Mouse (Mus musculus): ENCODE data around the gene Aoah. TPM values are rescaled to one million over a fixed set of nuclear protein-coding genes. Genes with fewer than 3 reads are reported as not detected.

Aoah gene
- polyA plus RNA-seq, 1 experiment from 2014 or later = 1.1 TPM

- H3K9ac ChIP-seq = no peak overlapping the region
- ATAC-seq = no peak
- H3K36me3 ChIP-seq = no peaks in the 10 kb centered on the region
- H3K4me1 ChIP-seq = no peaks in the 10 kb centered on the region
- no peak overlapping the region for H3K4me2 ChIP-seq
- no peaks in the 10 kb centered on the region for H3K27me3 ChIP-seq (replicated peaks)
- no peak overlapping the region for H3K27ac ChIP-seq
- WGBS (ENCODE audit: insufficient replicate concordance) = 61% methylated on average over 2 of the region's 2 CpGs
- no peak overlapping the region for H3K4me3 ChIP-seq
- H3K9me3 ChIP-seq (replicated peaks) = no peaks in the 10 kb centered on the region
These were observed 26.9 kb downstream of the Aoah start for GRCm38 (mm10) chr13:20820712-20821328.

- Histone ChIP-seq H3K4me1 (no peaks in the 10 kb centered on the region), H3K9me3 (replicated peaks) (no peaks in the 10 kb centered on the region), H3K27ac (no peak overlapping the region), H3K9ac (no peak overlapping the region), H3K4me3 (no peak overlapping the region), H3K36me3 (no peaks in the 10 kb centered on the region), H3K4me2 (no peak overlapping the region), H3K27me3 (replicated peaks) (no peaks in the 10 kb centered on the region)
- no peak for ATAC-seq
- 66% methylated on average over 2 of the region's 2 CpGs for WGBS (ENCODE audit: insufficient replicate concordance)
These were observed 34.8 kb downstream of the Aoah start for GRCm38 (mm10) chr13:20828728-20829127.

GRCm38 (mm10) chr13:20829181-20829900 is 35.4 kb downstream of the Aoah start:
- H3K9me3 ChIP-seq (replicated peaks) = no peaks in the 10 kb centered on the region
- H3K4me2 ChIP-seq = no peak overlapping the region
- H3K4me3 ChIP-seq = no peak overlapping the region
- H3K36me3 ChIP-seq = no peaks in the 10 kb centered on the region
- ATAC-seq = no peak
- H3K27me3 ChIP-seq (replicated peaks) = no peaks in the 10 kb centered on the region
- no peaks in the 10 kb centered on the region for H3K4me1 ChIP-seq
- H3K27ac ChIP-seq = no peak overlapping the region
- WGBS (ENCODE audit: insufficient replicate concordance) = 73% methylated on average over 9 of the region's 9 CpGs
- no peak overlapping the region for H3K9ac ChIP-seq

GRCm38 (mm10) chr13:20855893-20856292 is 62.0 kb downstream of the Aoah start:
- H3K9me3 ChIP-seq (replicated peaks) = no peaks in the 10 kb centered on the region
- H3K27ac ChIP-seq = no peak overlapping the region
- ATAC-seq = no peak
- no peak overlapping the region for H3K9ac ChIP-seq
- no peak overlapping the region for H3K4me2 ChIP-seq
- H3K36me3 ChIP-seq = no peaks in the 10 kb centered on the region
- WGBS (ENCODE audit: insufficient replicate concordance) = 43% methylated on average over 3 of the region's 3 CpGs
- H3K4me3 ChIP-seq = no peak overlapping the region
- H3K27me3 ChIP-seq (replicated peaks) = no peaks in the 10 kb centered on the region
- H3K4me1 ChIP-seq = no peaks in the 10 kb centered on the region

- 33% methylated on average over 1 of the region's 1 CpGs for WGBS (ENCODE audit: insufficient replicate concordance)
- Histone ChIP-seq H3K9me3 (replicated peaks) (no peaks in the 10 kb centered on the region), H3K4me2 (no peak overlapping the region), H3K4me3 (no peak overlapping the region), H3K9ac (no peak overlapping the region), H3K36me3 (no peaks in the 10 kb centered on the region), H3K27ac (no peak overlapping the region), H3K4me1 (no peaks in the 10 kb centered on the region), H3K27me3 (replicated peaks) (no peaks in the 10 kb centered on the region)
- ATAC-seq = no peak
These were observed 105.5 kb downstream of the Aoah start for GRCm38 (mm10) chr13:20899372-20899771.

- Histone ChIP-seq H3K4me2 (no peak overlapping the region), H3K27me3 (replicated peaks) (no peaks in the 10 kb centered on the region), H3K9me3 (replicated peaks) (no peaks in the 10 kb centered on the region), H3K9ac (no peak overlapping the region), H3K4me3 (no peak overlapping the region), H3K36me3 (no peaks in the 10 kb centered on the region), H3K27ac (no peak overlapping the region), H3K4me1 (no peaks in the 10 kb centered on the region)
- 54% methylated on average over 8 of the region's 8 CpGs for WGBS (ENCODE audit: insufficient replicate concordance)
- no peak for ATAC-seq
These were observed 106.6 kb downstream of the Aoah start for GRCm38 (mm10) chr13:20900396-20900971.

- H3K9ac ChIP-seq = no peak overlapping the region
- no peaks in the 10 kb centered on the region for H3K27me3 ChIP-seq (replicated peaks)
- no peak overlapping the region for H3K4me2 ChIP-seq
- 17% methylated on average over 2 of the region's 2 CpGs for WGBS (ENCODE audit: insufficient replicate concordance)
- no peaks in the 10 kb centered on the region for H3K9me3 ChIP-seq (replicated peaks)
- no peak overlapping the region for H3K4me3 ChIP-seq
- no peaks in the 10 kb centered on the region for H3K36me3 ChIP-seq
- ATAC-seq = no peak
- no peak overlapping the region for H3K27ac ChIP-seq
- no peaks in the 10 kb centered on the region for H3K4me1 ChIP-seq
These were observed 107.1 kb downstream of the Aoah start for GRCm38 (mm10) chr13:20900972-20901457.

GRCm38 (mm10) chr13:20901634-20902135 is 107.8 kb downstream of the Aoah start:
- Histone ChIP-seq H3K9me3 (replicated peaks) (no peaks in the 10 kb centered on the region), H3K27ac (no peak overlapping the region), H3K4me2 (no peak overlapping the region), H3K4me3 (no peak overlapping the region), H3K4me1 (no peaks in the 10 kb centered on the region), H3K9ac (no peak overlapping the region), H3K36me3 (no peaks in the 10 kb centered on the region), H3K27me3 (replicated peaks) (no peaks in the 10 kb centered on the region)
- ATAC-seq = no peak
- WGBS (ENCODE audit: insufficient replicate concordance) = 48% methylated on average over 3 of the region's 3 CpGs

- Histone ChIP-seq H3K9me3 (replicated peaks) (no peaks in the 10 kb centered on the region), H3K4me2 (no peak overlapping the region), H3K9ac (no peak overlapping the region), H3K27me3 (replicated peaks) (no peaks in the 10 kb centered on the region), H3K4me1 (no peaks in the 10 kb centered on the region), H3K4me3 (no peak overlapping the region), H3K27ac (no peak overlapping the region), H3K36me3 (no peaks in the 10 kb centered on the region)
- 54% methylated on average over 4 of the region's 4 CpGs for WGBS (ENCODE audit: insufficient replicate concordance)
- no peak for ATAC-seq
These were observed 110.2 kb downstream of the Aoah start for GRCm38 (mm10) chr13:20904118-20904517.

GRCm38 (mm10) chr13:20905195-20905594 is 111.3 kb downstream of the Aoah start:
- WGBS (ENCODE audit: insufficient replicate concordance) = 44% methylated on average over 2 of the region's 2 CpGs
- Histone ChIP-seq H3K27me3 (replicated peaks) (no peaks in the 10 kb centered on the region), H3K4me3 (no peak overlapping the region), H3K36me3 (no peaks in the 10 kb centered on the region), H3K9ac (no peak overlapping the region), H3K4me1 (no peaks in the 10 kb centered on the region), H3K27ac (no peak overlapping the region), H3K4me2 (no peak overlapping the region), H3K9me3 (replicated peaks) (no peaks in the 10 kb centered on the region)
- no peak for ATAC-seq

GRCm38 (mm10) chr13:20916698-20917511 is 123.0 kb downstream of the Aoah start:
- no peak overlapping the region for H3K9ac ChIP-seq
- H3K9me3 ChIP-seq (replicated peaks) = no peaks in the 10 kb centered on the region
- H3K4me3 ChIP-seq = no peak overlapping the region
- no peak for ATAC-seq
- no peaks in the 10 kb centered on the region for H3K36me3 ChIP-seq
- no peak overlapping the region for H3K4me2 ChIP-seq
- WGBS (ENCODE audit: insufficient replicate concordance) = 66% methylated on average over 10 of the region's 10 CpGs
- no peaks in the 10 kb centered on the region for H3K27me3 ChIP-seq (replicated peaks)
- H3K4me1 ChIP-seq = no peaks in the 10 kb centered on the region
- H3K27ac ChIP-seq = no peak overlapping the region

GRCm38 (mm10) chr13:20920401-20920800 is 126.5 kb downstream of the Aoah start:
- Histone ChIP-seq H3K4me2 (no peak overlapping the region), H3K9ac (no peak overlapping the region), H3K4me1 (no peaks in the 10 kb centered on the region), H3K27ac (no peak overlapping the region), H3K36me3 (no peaks in the 10 kb centered on the region), H3K27me3 (replicated peaks) (no peaks in the 10 kb centered on the region), H3K4me3 (no peak overlapping the region), H3K9me3 (replicated peaks) (no peaks in the 10 kb centered on the region)
- no peak for ATAC-seq
- WGBS (ENCODE audit: insufficient replicate concordance) = 73% methylated on average over 3 of the region's 3 CpGs
